Mouse (Mus musculus) bone marrow macrophage, adult 2 months (primary cell): ENCODE measurements around the gene Gm44965.

ENCODE experiments used
- CTCF ChIP-seq: IDR thresholded peaks from 2 replicates; pipeline ENCODE4 v1.5.1; 2012; ENCODE audit warnings: low read depth, mild to moderate bottlenecking, low read length, moderate library complexity
- POLR2A ChIP-seq: IDR thresholded peaks from 2 replicates; pipeline ENCODE4 v1.6.1; 2012; ENCODE audit warnings: mild to moderate bottlenecking, low read depth, low read length, borderline replicate concordance

DNA sequence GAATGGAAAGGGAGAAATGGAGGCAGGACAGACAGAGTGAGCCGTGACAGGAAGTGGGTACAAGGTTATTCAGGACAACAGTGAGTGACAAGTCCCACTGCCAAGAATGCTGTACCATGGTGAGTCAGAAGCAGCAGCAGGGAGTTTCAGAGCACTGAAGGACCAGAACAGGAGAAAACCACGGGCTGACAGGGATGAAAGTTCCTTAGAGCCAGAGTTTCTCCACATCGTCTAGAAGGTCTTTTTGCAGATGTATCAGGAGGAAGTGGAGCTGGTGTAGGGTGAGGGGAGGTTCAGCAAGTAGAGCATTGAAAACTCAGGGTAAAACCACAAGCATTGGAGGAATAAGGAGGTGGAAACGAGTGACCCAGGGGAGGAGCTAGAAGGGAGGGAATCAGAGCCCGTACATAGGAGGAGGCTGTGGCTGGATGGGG is 14.5 kb upstream of the Gm44965 start:
- TF ChIP-seq CTCF (no peak), POLR2A (no peak)
